Comparison of ENCODE assay signal across 8 mouse cellular contexts in genomic region chr3:41182900-41183595, GRCm38 (mm10).
DNase-seq lines count a peak whose midpoint lies in the region; ATAC-seq lines count a peak whose summit lies in the region.

No protein-coding gene starts in this region.

- no peaks in the 10 kb centered on the region for H3K36me3 ChIP-seq in kidney, embryonic 14.5 days (ENCODE audit: control insufficient read depth, insufficient read depth, low read length)
- no peaks in the 10 kb centered on the region for H3K36me3 ChIP-seq in limb, embryonic 13.5 days

- H3K4me2 ChIP-seq in kidney, embryonic 14.5 days (replicated peaks; ENCODE audit: low read depth, low read length) = no peak overlapping the region
- H3K4me2 ChIP-seq in limb, embryonic 13.5 days (replicated peaks) = no peak overlapping the region

- no peak for DNase-seq in cerebellum, adult 11-12 months
- DNase-seq in kidney, adult 11 months = no peak
- DNase-seq in NIH3T3 (ENCODE audit: low read depth) (peak; percentile 71), liver (no peak)

- ATAC-seq in cerebellum, adult (ENCODE audit: insufficient number of reproducible peaks, low FRiP score, low TSS enrichment) = 0 out of 2 replicates have a peak, but pooled peaks have one; percentile 3
- ATAC-seq in kidney, embryonic 14.5 days (ENCODE audit: low FRiP score, low TSS enrichment) = peak; percentile 37
- ATAC-seq in limb, embryonic 13.5 days (ENCODE audit: low FRiP score, low read depth) = peak; percentile 38; the same call in 1 of the 2 replicates
- no peak for ATAC-seq in CD4-positive, CD25-positive, alpha-beta regulatory T cell, adult 4 months

- H3K4me1 ChIP-seq in kidney, embryonic 14.5 days (ENCODE audit: control insufficient read depth, insufficient read depth, low read length) = peaks cover 4% of the 10 kb centered on the region; the same call in 1 of the 2 replicates
- H3K4me1 ChIP-seq in limb, embryonic 13.5 days = peaks cover 11% of the 10 kb centered on the region

- H3K9me3 ChIP-seq in kidney, embryonic 14.5 days (ENCODE audit: control insufficient read depth, low read length) = no peaks in the 10 kb centered on the region
- H3K9me3 ChIP-seq in limb, embryonic 13.5 days = no peaks in the 10 kb centered on the region

- H3K27me3 ChIP-seq in kidney, embryonic 14.5 days (ENCODE audit: control insufficient read depth, insufficient read depth, low read length) = no peaks in the 10 kb centered on the region
- peaks cover 19% of the 10 kb centered on the region for H3K27me3 ChIP-seq in limb, embryonic 13.5 days

- 54% methylated on average over 10 of the region's 10 CpGs for WGBS in kidney, embryonic 14.5 days
- WGBS in limb, embryonic 13.5 days = 65% methylated on average over 10 of the region's 10 CpGs

- H3K9ac ChIP-seq in kidney, embryonic 14.5 days (ENCODE audit: low read depth, low read length) = no peak overlapping the region
- no peak overlapping the region for H3K9ac ChIP-seq in limb, embryonic 13.5 days

- no peak overlapping the region for H3K27ac ChIP-seq in kidney, embryonic 14.5 days (ENCODE audit: low read depth, low read length)
- H3K27ac ChIP-seq in limb, embryonic 13.5 days = no peak overlapping the region

- H3K4me3 ChIP-seq in kidney, embryonic 14.5 days (ENCODE audit: low read length) = no peak overlapping the region
- no peak overlapping the region for H3K4me3 ChIP-seq in limb, embryonic 13.5 days
